ENCODE assay signal across 22 mouse cellular contexts in genomic region chr19:6105586-6105985, GRCm38 (mm10). TPM values are rescaled to one million over a fixed set of nuclear protein-coding genes. Genes with fewer than 3 reads are reported as not detected.
A peak's percentile ranks its signal among the peaks of the same experiment; 100 is the strongest.
DNase-seq lines count a peak whose midpoint lies in the region; ATAC-seq and TF ChIP-seq lines count a peak whose summit lies in the region.
"Had no signal": no experiment of that assay in that cellular context is flagged by ENCODE, and none has a peak within 500 bp of the region (broad histone marks: within the 10 kb centered on the region; RNA-seq: fewer than 3 reads in every experiment).

Naaladl1 (plus strand) TSS chr19:6105782.

- in situ Hi-C loops in ES-E14 (cut with MboI; ENCODE audit: low sequenced_read_pairs in 2 of 2, unreplicated experiment in 2 of 2): no loop called here

- H3K9me3 ChIP-seq in ES-E14 (ENCODE audit: control insufficient read depth, insufficient read depth, low read depth, low read length) (no peaks in the 10 kb centered on the region), G1E (replicated peaks) (no peaks in the 10 kb centered on the region)
- no peaks in the 10 kb centered on the region for H3K9me3 ChIP-seq in liver, embryonic 13.5 days (replicated peaks)
- H3K9me3 ChIP-seq: heart, embryonic 15.5 days; megakaryocyte, embryonic 14.5 days had no signal

- intact Hi-C loops in left cerebral cortex, postnatal 25 days (cut with DNase I): no loop called here

- H3K9ac ChIP-seq in ES-E14 (ENCODE audit: insufficient read depth, low read depth, low read length, poor library complexity, severe bottlenecking): peak within 1 kb of the TSS; percentile 17; the same call in 1 of the 2 replicates
- H3K9ac ChIP-seq in liver, embryonic 13.5 days: no peak within 1 kb of the TSS
- H3K9ac ChIP-seq: heart, embryonic 15.5 days had no signal

- no peak within 1 kb of the TSS for H3K4me3 ChIP-seq in ES-E14 (ENCODE audit: insufficient read depth in 1 of 2, low read depth in 1 of 2, low read length in 2 of 2, poor library complexity in 1 of 2, severe bottlenecking in 1 of 2)
- peak within 1 kb of the TSS; percentile 31; the same call in 1 of the 2 replicates for H3K4me3 ChIP-seq in G1E (ENCODE audit: low read depth, low read length)
- no peak within 1 kb of the TSS for H3K4me3 ChIP-seq in liver, embryonic 13.5 days (replicated peaks)
- H3K4me3 ChIP-seq: heart, embryonic 15.5 days; megakaryocyte, embryonic 14.5 days had no signal

- peak; percentile 13 to 44 for DNase-seq in kidney, postnatal 25 days
- no peak for DNase-seq in kidney, postnatal 4 days
- DNase-seq in ES-E14 (ENCODE audit: low read depth, low spot score) (no peak), G1E (ENCODE audit: low spot score) (no peak)
- no peak for DNase-seq in liver, embryonic 13.5 days
- no peak for DNase-seq in left cerebral cortex, postnatal 25 days (ENCODE audit: low spot score in 2 of 2)
- no peak for DNase-seq in B cell, adult 2 months
- DNase-seq: adrenal gland, adult 2 months; cerebellum, postnatal 25 days; layer of hippocampus, postnatal 36 days; left cerebral cortex, postnatal 4 days; lung, postnatal 10 days; retina, postnatal 1 day; right cerebral cortex, postnatal 4 days; thymus, adult 18-20 months had no signal

- H3K27ac ChIP-seq in ES-E14 (ENCODE audit: insufficient read depth, low read depth, low read length, poor library complexity, severe bottlenecking): no peak within 1 kb of the TSS
- peak within 1 kb of the TSS; percentile 15; the same call in 1 of the 2 replicates for H3K27ac ChIP-seq in liver, embryonic 13.5 days
- H3K27ac ChIP-seq: heart, embryonic 15.5 days; liver, embryonic 14.5 days had no signal

- peaks cover 2% of the 10 kb centered on the region; the same call in 1 of the 2 replicates for H3K27me3 ChIP-seq in G1E (ENCODE audit: insufficient read depth, low read length)
- no peaks in the 10 kb centered on the region for H3K27me3 ChIP-seq in liver, embryonic 13.5 days
- H3K27me3 ChIP-seq: heart, embryonic 15.5 days; megakaryocyte, embryonic 14.5 days had no signal

- no peak for ATAC-seq in G1E (ENCODE audit: extremely low read depth, insufficient number of reproducible peaks, low FRiP score, poor library complexity, severe bottlenecking)
- ATAC-seq in liver, embryonic 13.5 days (ENCODE audit: low read depth): no peak
- ATAC-seq: CD4-positive, CD25-positive, alpha-beta regulatory T cell, adult 4 months; forebrain, embryonic 14.5 days had no signal

- 85% methylated on average over 7 of the region's 7 CpGs for WGBS in liver, embryonic 13.5 days (ENCODE audit: insufficient replicate concordance)

- TF ChIP-seq CTCF in G1E (IDR thresholded peaks at IDR 0.05; ENCODE audit: low read depth, low read length): no peak

- H3K4me1 ChIP-seq in ES-E14 (ENCODE audit: control insufficient read depth in 2 of 2, insufficient read depth in 2 of 2, low read length in 2 of 2, poor library complexity in 1 of 2) (peaks cover 0 to 11% of the 10 kb centered on the region in 2 experiments; a peak in 2 of 4 replicates), G1E (ENCODE audit: insufficient read depth, low read depth, low read length) (peaks cover 62% of the 10 kb centered on the region)
- peaks cover 57% of the 10 kb centered on the region for H3K4me1 ChIP-seq in liver, embryonic 13.5 days (replicated peaks)
- H3K4me1 ChIP-seq: heart, embryonic 15.5 days had no signal

- peaks cover 4% of the 10 kb centered on the region; the same call in 1 of the 2 replicates for H3K36me3 ChIP-seq in ES-E14 (ENCODE audit: control insufficient read depth, insufficient read depth, low read length, poor library complexity, severe bottlenecking)
- H3K36me3 ChIP-seq in G1E (replicated peaks): peaks cover 31% of the 10 kb centered on the region
- H3K36me3 ChIP-seq in liver, embryonic 13.5 days: no peaks in the 10 kb centered on the region
- H3K36me3 ChIP-seq: heart, embryonic 15.5 days had no signal

- H3K4me2 ChIP-seq in liver, embryonic 13.5 days: peak within 1 kb of the TSS; percentile 21; the same call in 1 of the 2 replicates
- H3K4me2 ChIP-seq: heart, embryonic 15.5 days had no signal

TF ChIP-seq in ES-E14, 5 proteins besides CTCF, POLR2A, EP300 and RAD21:
- TF ChIP-seq ZNF384 (IDR thresholded peaks at IDR 0.05; ENCODE audit: low read depth, low read length) (no peak), HCFC1 (IDR thresholded peaks at IDR 0.05; ENCODE audit: borderline replicate concordance, insufficient read depth, low read length) (no peak), ZC3H11A (IDR thresholded peaks at IDR 0.05; ENCODE audit: borderline replicate concordance, low read depth, low read length) (no peak), CHD2 (IDR thresholded peaks at IDR 0.05; ENCODE audit: low read depth, low read length) (no peak), MAFK (IDR thresholded peaks at IDR 0.05; ENCODE audit: insufficient read depth, low read depth, low read length) (no peak)

RNA-seq across cellular contexts. Expression of gene Naaladl1, which starts in this region (rescaled TPM):
- total RNA-seq in ES-E14 (2012; rRNA removed) (0.80 and 3.5 TPM in 2 replicates), G1E (2014; fragmentation: Nextera tagmentation) (1.1 and 1.8 TPM in 2 replicates), G1E (2017) (0.44 and 0.87 TPM in 2 replicates)
- 0.32 and 0.36 TPM in 2 replicates for polyA plus RNA-seq in G1E (2012)
- polyA plus RNA-seq in liver, embryonic 13.5 days (2015; fragmentation: Nextera tagmentation; extraction: Ambion mirVana): 2.2 and 2.6 TPM in 2 replicates
- total RNA-seq in left cerebral cortex, postnatal 25 days (2021): under 1 TPM in 1 of 2 experiments, not detected in 1; 0.21 TPM
- total RNA-seq: adrenal gland, adult 2 months; hematopoietic stem cell, adult 5-6 weeks; monocyte, adult 5-6 weeks had no signal

Comparison
In these comparisons a context has a peak if more than half of its experiments do, and no peak if none do; other contexts are left out.
1. DNase-seq: peak in kidney, postnatal 25 days (2 of 2); none in kidney, postnatal 4 days (0 of 2), ES-E14 (single experiment), G1E (single experiment), liver, embryonic 13.5 days (single experiment), left cerebral cortex, postnatal 25 days (0 of 2) and B cell, adult 2 months (0 of 2).